Mouse (Mus musculus): ENCODE measurements around the gene Baz2a.
A peak's percentile ranks its signal among the peaks of the same experiment; 100 is the strongest.
"Not testable (repeated sequence)": the region's sequence is repeated elsewhere in the genome, so short reads cannot be mapped to it uniquely, and the experiment has no call there.

The Baz2a gene

DNA sequence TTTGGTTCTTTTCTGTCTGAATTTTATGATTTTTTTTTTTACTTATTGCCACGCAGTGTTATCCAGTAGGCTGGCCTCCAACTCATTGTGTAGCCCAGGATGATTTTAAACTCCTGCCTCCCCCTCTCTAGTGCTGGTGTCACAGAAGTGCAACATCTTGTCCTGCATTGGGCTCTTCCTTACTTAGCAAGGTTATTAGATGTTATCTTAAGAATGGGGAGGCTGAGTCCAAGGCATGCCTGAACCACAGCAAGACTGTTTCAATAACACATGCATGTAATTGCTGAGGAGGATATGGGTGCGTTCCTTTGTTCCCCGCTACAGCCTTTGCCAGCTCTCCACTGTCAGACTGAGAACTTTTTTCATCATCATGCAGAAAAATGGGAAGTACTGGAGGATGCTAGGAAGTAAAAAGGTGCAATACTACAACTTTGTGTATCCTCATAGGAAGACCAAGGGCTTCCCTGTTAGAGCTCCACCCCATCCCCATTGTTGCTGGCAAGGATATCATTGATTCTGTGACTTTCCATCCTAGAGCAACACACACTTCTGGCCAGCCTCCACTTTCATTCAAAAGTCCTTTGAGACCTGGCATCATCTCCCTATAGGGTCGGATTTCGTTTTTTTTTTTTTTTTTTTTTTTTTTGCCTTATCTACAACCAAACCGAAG, 9.4 kb upstream of the Baz2a start:
- DNase-seq (ENCODE audit: extremely low read depth, low read depth) = no peak

DNA sequence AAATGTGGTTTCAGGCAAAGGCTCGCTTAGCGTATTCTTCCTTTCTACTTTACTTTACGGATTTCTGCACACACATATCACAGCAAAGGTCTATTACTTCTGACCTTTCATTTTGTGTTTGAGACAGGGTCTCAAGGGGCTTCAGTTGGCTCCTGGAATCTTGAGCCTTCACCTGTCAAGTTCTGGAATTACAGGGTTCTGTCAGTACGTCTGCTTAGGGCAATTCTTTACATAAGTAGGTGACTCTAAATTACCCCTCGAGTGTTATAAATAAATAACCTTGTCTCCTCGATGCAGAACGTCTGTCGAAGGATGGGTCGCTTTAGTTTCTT, 8.9 kb upstream of the Baz2a start:
- no peak for DNase-seq (ENCODE audit: extremely low read depth, low read depth)

DNA sequence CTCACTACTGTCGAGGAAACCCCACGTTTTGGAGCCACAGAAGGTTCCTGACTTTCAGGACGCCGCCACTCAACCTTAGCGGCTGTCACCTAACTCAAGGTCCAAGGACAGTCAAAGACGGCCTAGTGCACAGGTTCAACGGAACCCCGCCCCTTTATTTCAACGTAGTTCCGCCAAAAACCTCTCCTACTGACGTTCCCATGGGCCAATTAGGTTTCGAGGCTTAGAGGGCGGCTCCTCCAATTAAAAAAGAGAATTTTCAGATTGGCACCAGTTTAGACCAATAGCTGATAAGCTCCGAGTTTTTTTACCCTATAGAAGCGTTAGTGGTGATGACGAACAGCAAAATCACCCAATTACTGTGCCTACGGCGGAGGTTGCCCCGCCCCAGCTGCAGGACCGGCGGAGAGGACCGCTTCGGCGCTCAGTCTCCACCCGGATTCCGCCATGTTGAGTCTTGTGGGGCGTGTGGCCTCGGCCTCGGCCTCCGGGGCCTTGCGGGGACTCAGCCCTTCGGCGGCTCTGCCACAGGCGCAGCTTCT, 8.4 kb upstream of the Baz2a start, which contains the start of gene Atp5b:
Gene Atp5b, plus strand, starts transcription at position 394 of the 542 bp plus-strand sequence.
- DNase-seq (ENCODE audit: extremely low read depth, low read depth) = peak; percentile 100

DNA sequence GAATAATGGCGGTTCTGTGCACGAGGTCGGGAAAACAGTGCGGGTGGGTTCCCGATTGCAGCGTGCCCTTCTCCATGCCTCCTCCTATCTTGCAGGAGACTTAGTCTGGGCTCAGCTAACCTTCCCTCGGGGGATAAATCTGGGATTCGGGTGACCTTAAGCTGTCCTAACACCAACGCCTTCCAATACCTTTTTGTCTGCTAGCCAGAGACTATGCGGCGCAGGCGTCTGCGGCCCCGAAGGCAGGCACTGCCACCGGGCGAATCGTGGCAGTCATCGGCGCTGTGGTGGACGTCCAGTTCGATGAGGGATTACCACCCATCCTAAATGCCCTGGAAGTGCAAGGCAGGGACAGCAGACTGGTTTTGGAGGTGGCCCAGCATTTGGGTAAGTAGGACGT, 7.7 kb upstream of the Baz2a start:
- DNase-seq (ENCODE audit: extremely low read depth, low read depth) = no peak

DNA sequence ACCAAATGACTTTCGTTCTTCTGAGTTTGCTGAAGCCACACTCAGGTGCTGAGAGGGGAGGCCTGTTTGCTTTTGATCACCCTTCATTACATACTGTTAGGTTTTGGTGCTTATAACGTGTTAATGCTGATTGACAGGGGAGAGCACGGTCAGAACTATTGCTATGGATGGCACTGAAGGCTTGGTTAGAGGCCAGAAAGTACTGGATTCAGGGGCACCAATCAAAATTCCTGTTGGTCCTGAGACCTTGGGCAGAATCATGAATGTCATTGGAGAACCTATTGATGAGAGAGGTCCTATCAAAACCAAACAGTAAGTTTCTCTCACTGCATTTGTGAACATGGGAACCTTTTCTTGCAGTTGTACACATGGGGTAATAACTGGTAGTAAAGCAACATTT, 7.2 kb upstream of the Baz2a start:
- no peak for DNase-seq (ENCODE audit: extremely low read depth, low read depth)

DNA sequence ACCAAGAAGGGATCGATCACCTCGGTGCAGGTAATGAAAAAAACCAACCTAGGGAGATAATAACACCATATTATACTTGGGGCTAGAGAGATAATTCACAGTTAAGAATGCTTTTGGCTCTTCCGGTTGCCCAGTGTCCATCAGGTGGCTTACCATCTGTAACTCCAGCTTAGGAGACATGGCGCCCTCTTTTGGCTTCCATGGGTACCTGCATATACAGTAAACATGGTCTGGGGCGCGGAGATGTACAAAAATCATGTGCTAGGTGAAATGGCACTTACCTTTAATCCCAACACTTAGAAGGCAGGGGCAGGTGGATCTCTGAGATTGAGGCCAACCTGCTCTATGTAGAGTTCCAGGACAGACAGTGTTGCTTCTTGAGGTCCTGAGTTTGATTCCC, 5.0 kb upstream of the Baz2a start:
- no peak for DNase-seq (ENCODE audit: extremely low read depth, low read depth)

DNA sequence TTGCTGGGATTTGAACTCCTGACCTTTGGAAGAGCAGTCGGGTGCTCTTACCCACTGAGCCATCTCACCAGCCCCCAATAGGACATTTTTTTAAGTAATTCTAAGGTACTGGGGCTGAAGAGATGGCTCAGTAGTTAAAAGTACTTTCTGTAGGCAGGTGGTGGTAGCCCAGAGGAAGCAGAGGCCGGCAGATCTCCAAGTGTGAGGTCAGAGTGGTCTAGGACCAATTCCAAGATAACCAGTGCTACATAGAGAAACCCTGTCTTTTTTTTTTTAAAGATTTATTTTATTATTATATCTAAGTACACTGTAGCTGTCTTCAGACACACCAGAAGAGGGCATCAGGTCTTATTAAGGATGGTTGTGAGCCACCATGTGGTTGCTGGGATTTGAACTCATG, 4.2 kb upstream of the Baz2a start:
- not testable (repeated sequence) for DNase-seq (ENCODE audit: extremely low read depth, low read depth)

DNA sequence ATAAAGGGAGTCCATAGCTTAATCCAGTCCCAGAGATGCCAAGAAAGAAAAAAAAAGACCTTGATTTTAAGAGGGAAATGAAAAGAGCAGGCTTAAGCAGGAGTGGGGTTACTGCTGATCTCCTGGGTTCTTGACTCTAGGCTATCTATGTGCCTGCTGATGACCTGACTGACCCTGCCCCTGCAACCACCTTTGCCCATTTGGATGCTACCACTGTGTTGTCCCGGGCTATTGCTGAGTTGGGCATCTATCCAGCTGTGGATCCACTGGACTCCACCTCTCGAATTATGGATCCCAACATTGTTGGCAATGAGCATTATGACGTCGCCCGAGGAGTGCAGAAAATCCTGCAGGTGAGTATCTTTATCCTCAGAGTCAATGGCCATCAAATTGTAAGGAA, 3.2 kb upstream of the Baz2a start:
- no peak for DNase-seq (ENCODE audit: extremely low read depth, low read depth)

DNA sequence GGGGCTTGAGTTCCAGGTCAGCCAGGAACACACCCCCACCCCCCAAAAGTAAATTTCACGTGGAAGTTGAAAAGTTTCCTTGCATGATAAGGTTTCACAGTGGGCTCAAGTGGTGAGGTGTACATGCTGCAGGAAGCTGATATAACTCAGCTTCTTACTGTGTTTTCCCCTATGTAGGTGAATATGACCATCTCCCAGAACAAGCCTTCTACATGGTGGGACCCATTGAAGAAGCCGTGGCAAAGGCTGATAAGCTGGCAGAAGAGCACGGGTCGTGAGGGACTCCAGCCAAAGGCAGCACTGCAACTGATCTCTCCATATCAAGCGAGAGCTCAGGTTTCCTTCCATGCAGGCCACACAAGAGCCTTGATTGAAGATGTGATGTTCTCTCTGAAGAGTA, 1.5 kb upstream of the Baz2a start:
- DNase-seq (ENCODE audit: extremely low read depth, low read depth) = no peak

DNA sequence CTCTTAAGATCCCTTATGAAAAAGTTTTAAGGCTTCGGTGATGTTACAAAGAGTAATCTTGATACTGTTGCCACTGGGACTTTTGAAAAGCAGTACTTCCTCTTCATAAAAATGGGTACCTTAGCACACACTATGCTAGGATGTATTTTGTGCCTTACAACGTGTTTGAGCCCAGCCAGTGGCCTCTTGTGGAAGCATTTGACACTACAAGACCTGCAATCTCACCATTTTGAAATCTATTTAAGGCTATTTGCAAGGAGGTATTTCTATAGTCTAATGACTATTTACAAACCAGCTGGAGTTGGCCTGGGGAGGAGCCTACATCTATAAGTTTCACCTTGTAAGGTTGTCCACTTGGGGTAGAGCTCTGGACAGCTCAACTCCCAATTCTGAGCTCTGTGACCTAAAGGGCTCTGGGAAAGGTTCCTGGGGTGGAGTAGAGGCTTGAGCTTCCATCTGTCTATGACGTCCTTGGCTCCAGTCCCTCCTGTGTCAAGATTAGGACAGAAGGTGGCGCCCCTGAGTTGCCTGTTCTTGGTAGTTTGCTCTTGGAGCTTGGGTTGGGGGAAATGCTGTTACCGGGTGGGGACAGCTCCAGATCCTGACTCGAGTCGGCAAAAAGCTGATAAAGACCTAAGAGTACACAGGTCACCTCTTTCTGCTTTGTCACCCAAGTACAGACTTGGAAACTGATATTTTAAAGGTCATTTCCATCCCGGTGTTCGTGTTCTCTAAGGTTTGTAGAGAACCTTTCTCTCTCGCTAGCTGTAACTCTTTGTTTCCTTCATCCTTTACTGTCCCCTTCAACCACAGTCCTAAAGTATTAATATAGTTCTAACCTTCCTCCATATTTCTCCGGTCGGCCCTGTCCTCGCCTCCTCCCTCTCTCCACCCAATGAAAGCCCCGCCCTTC, 470 bp upstream of the Baz2a start:
- DNase-seq (ENCODE audit: extremely low read depth, low read depth) = peak; percentile 83

- DNase-seq (ENCODE audit: extremely low read depth, low read depth) = no peak
Measured at GRCm38 (mm10) chr10:128092506-128093495, 1.4 kb downstream of the Baz2a start.

DNA sequence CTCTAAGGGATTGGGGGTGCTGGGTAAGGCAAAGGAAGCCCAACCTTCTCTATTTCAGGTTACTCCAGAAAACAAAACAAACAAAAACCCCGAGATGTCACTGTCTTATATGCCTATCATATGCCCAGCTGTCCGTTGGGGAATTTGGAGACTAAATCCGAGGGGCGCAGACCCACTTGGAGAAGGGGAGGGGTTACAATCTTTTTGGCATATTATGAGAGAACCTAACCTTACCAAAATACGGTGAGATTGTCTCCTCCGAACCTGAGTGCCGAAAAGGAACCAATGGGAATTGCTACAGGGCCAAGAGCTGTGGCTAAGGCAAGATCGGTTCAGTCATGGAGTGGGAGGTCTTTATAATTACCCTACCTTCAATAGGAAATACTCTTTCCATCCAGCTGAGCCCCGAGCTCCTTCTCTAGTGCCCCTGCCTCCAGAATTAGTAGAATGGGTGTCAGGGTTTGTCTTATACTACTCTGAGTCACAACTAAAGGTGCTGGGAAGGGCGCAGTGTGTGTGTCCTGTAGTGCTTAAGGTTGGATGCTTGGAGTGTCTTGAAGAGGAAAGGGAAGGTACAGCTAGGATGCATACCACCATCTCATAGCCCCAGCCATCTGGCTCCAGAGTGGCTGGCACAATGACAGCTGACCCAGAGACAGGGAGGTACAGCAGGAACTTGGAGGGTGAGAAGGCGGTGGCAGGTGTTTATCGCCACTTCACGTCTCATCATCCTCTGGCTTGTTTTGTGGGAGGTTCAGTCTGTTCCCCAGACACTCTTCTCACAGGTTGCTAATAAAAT, 2.3 kb downstream of the Baz2a start:
- DNase-seq (ENCODE audit: extremely low read depth, low read depth) = no peak

- peak; percentile 83 for DNase-seq (ENCODE audit: extremely low read depth, low read depth)
Measured at GRCm38 (mm10) chr10:128094340-128094968, 3.1 kb downstream of the Baz2a start.

- DNase-seq (ENCODE audit: extremely low read depth, low read depth) = no peak
Measured at GRCm38 (mm10) chr10:128095003-128095636, 3.7 kb downstream of the Baz2a start.

- DNase-seq (ENCODE audit: extremely low read depth, low read depth) = no peak
Measured at GRCm38 (mm10) chr10:128096313-128096692, 4.9 kb downstream of the Baz2a start.

GRCm38 (mm10) chr10:128096693-128097586, 5.6 kb downstream of the Baz2a start:
- DNase-seq (ENCODE audit: extremely low read depth, low read depth) = no peak

DNA sequence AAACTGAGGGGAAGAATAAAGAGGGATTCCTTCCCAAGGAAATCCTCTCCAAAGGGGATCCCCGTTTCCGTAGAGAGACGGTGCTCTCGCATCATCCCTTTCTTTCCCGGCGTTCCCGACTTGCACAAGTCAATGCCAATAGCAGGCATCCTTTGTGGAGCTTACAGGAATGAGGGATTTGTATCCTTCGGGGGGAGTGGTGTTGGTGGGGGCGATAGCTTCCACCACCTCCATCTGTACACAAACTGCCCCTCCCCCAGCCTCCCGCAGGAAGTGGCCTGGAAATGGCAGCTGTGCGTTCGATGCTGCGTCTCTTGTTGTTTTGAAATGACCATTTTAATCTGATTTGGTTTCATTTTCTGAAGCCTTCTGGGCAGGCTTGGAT, 6.2 kb downstream of the Baz2a start:
- DNase-seq (ENCODE audit: extremely low read depth, low read depth) = no peak

DNA sequence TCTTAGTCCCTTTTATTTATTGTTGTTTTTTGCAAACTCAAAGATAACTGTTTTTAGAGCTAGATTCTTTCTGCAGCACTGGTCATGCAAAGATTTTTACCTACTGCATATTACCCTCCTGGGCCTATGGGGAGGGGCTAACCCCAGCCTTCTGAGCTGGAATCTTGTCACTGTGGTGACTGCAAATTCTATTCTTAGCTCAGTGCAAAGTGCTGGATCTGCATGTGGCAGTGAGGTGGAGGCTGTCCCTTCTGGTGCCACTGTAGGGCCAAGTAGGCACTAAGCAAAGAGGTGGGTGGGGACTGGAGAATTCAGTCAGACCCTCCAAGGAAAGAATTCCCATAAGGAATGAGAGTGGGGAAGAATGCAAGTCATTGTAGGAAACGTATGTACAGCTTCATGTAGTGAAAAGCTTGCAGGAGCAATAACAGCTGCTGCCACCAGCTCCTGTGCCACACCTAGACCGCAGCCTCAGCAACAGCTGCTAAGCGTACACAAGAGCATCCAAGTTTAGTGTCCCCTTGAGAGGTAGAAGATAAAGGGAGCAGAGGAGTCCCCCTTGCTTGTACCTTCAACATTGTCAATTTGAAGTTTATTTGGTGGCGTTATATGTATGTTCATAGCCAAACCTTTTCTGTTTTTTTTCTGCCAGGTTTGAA, 18.9 kb downstream of the Baz2a start:
- DNase-seq (ENCODE audit: extremely low read depth, low read depth) = no peak
